Mouse (Mus musculus) v-Abl transformed pro-B cells (cell line): Measurements from ENCODE around the gene Pde4a.

Source experiments
- in situ Hi-C, 2 experiments: fragments of 400-800 bp; cut with MboI; formaldehyde crosslinking; loops; one replicate each; pipeline ENCODE4 v1.15.1; 2025; ENCODE audit not compliant: unreplicated experiment in 2 of 2

Gene Pde4a

GRCm38 (mm10) chr9:21165041-21165951 lies at the start of gene Pde4a:
Gene Pde4a (plus strand): TSS chr9:21165714.
- in situ Hi-C loops: loop anchor here in 1 of 2 experiments (25.0 kb wide), 1 partner anchor 147 kb away; the partner anchor contains the start of genes Ap1m2 and Slc44a2

GRCm38 (mm10) chr9:21117073-21117472 lies 48.4 kb upstream of the Pde4a start:
- in situ Hi-C loops: no loop called here

DNA sequence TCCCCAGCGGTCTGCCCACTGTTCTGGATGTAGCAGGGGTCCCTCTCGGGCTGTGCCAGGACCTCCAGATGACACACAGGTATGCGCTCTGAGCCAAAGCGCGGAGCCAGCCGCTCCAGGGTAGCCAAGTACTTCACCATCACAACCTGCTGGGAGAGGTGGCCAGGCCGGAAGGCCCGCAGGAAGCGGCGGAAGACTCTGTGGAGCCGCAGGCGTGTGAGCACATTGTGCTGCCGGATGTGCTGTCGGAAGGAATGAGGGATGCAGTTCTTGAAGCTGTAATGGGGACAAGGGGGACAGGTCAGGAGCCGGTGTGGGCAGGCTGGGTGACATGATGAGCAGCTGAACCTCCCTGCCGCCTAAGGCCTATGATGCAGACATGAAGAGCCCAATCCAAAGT lies 44.0 kb upstream of the Pde4a start:
- in situ Hi-C loops: no loop called here

- in situ Hi-C loops: loop anchor here (5.0 to 25.0 kb wide), 3 partner anchors 33 to 488 kb away; partner anchors contain the start of genes Olfm2 (in 2 of the 2), Fbxl12 (in 1 of the 2), Gm38431 (in 1 of the 2) and Raver1 (in 1 of the 2)
Observed at GRCm38 (mm10) chr9:21124837-21125236, 40.7 kb upstream of the Pde4a start.

GRCm38 (mm10) chr9:21125502-21126258 lies 39.8 kb upstream of the Pde4a start:
- in situ Hi-C loops: loop anchor here (5.0 to 25.0 kb wide), 3 partner anchors 33 to 488 kb away; partner anchors contain the start of genes Olfm2 (in 2 of the 2), Fbxl12 (in 1 of the 2), Gm38431 (in 1 of the 2) and Raver1 (in 1 of the 2)

DNA sequence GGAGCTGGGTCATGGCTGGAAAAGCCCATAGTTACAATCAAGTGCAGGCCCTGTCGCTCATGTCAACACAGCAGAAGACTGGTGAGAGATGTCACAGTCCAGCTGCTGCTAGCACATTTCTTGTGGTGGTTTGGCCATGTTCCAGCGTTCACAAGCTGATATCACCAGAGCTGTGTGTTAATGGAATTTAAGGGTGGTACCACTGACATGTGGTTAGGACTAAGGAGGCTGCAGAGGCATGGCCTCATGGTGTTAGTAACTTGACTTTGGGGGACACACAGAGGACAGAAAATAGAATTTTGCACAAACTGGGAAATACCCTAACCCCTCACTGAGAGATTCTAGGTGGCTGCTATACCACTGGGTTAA lies 39.3 kb upstream of the Pde4a start:
- in situ Hi-C loops: loop anchor here (5.0 to 25.0 kb wide), 3 partner anchors 34 to 489 kb away; partner anchors contain the start of genes Olfm2 (in 2 of the 2), Fbxl12 (in 1 of the 2), Gm38431 (in 1 of the 2) and Raver1 (in 1 of the 2)

GRCm38 (mm10) chr9:21131059-21131956 lies 34.2 kb upstream of the Pde4a start, which contains the start of gene Tyk2:
Gene Tyk2 (minus strand): TSS chr9:21131243.
- in situ Hi-C loops: loop anchor here (5.0 to 25.0 kb wide), 4 partner anchors 104 to 494 kb away; partner anchors contain the start of genes Olfm2 (in 2 of the 2), Fbxl12 (in 1 of the 2), Icam4 (in 1 of the 2) and Ubl5 (in 1 of the 2)

GRCm38 (mm10) chr9:21132102-21132775 lies 33.3 kb upstream of the Pde4a start:
- in situ Hi-C loops: loop anchor here (5.0 to 25.0 kb wide), 4 partner anchors 105 to 495 kb away; partner anchors contain the start of genes Olfm2 (in 2 of the 2), Fbxl12 (in 1 of the 2), Icam4 (in 1 of the 2) and Ubl5 (in 1 of the 2)

DNA sequence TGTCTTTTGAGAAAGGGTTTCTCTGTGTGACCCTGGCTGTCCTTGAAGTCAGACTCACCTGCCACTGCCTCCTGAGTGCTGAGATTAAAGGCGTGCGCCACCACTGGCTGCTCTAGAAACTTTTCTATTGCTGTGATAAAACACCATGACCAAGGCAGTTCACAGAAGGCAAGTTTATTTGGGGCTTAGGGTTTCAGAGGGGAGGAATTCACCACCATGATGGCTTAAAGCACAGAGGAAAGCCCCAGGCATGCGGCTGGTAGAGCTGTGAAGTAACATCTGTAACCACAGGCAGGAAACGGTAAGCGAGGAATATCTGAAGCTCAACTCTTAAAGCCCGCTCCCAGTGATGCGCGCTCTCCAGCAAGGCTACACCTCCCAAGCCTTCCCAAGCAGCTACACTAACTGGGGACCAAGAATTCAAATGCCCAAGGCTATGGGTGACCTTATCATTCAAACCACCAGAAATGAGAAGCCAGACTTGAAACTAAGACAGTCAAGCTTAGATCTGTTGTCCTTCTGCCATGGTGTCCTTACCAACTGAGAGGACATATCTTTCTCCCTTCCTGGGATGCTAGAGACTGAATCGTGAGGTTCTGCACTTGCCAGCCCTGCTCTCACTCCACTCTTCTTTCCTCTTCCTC lies 32.3 kb upstream of the Pde4a start:
- in situ Hi-C loops: loop anchor here (5.0 to 25.0 kb wide), 4 partner anchors 106 to 496 kb away; partner anchors contain the start of genes Olfm2 (in 2 of the 2), Fbxl12 (in 1 of the 2), Icam4 (in 1 of the 2) and Ubl5 (in 1 of the 2)

DNA sequence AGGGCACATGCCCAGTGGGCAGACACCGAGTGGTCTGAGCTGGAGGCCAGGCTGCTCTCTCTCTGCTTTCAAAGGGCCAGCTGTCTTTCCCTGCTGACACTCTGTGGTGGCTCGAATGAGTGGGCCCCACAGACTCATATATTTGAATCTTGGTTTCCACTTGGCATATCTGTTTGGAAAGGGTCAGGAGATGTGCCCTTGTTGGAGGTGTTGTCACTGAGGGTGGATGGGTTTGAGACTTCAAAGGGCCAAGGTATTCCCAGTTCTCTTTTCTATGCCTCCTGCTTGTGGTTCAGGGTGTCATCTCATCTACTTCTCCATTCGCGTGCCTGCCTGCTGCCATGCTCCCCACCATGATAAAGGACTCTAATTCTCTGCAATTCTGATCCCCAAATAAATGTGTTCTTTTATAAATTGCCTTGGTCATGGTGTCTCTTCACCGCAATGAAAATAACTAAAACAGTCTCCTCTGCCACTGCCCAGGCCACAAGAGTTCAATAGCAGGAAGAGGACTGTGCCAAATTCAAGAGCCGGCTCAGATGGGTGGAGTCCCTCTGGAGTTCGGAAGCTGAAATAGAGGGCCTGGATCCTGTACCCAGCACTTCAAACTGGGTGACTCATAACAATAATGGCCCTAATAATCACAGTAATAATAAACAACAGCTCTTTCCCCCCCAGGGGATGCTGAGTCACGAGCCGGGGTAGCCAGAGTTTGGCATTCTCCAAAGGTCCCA lies 30.8 kb upstream of the Pde4a start:
- in situ Hi-C loops: loop anchor here (5.0 to 25.0 kb wide), 4 partner anchors 107 to 497 kb away; partner anchors contain the start of genes Olfm2 (in 2 of the 2), Fbxl12 (in 1 of the 2), Icam4 (in 1 of the 2) and Ubl5 (in 1 of the 2)

GRCm38 (mm10) chr9:21135329-21135890 lies 30.1 kb upstream of the Pde4a start:
- in situ Hi-C loops: loop anchor here (25.0 kb wide), 2 partner anchors 398 to 498 kb away; partner anchors contain the start of genes Olfm2 (in 2 of the 2), Fbxl12 (in 1 of the 2) and Ubl5 (in 1 of the 2)

GRCm38 (mm10) chr9:21135941-21136381 lies 29.6 kb upstream of the Pde4a start:
- in situ Hi-C loops: loop anchor here (25.0 kb wide), 2 partner anchors 399 to 499 kb away; partner anchors contain the start of genes Olfm2 (in 2 of the 2), Fbxl12 (in 1 of the 2) and Ubl5 (in 1 of the 2)

DNA sequence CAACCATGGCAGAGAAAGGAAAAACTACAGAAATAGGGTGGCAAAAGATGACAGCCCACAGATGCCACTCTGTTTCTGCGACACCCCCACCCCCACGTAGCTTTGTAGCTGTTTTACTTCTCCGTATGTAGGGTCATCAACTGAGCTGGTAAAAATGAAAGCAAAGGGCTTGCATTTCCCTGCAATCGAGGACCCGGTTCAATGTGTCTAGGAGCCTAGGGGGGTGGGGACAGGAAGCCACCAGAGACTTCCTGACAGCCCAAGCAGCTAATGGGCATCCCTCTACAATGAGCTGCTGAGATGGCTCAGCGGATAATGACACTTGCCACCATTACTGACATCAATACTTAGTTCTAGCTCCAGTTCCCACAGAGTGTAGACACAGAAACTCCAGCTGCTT lies 29.1 kb upstream of the Pde4a start:
- in situ Hi-C loops: loop anchor here (25.0 kb wide), 2 partner anchors 399 to 499 kb away; partner anchors contain the start of genes Olfm2 (in 2 of the 2), Fbxl12 (in 1 of the 2) and Ubl5 (in 1 of the 2)

DNA sequence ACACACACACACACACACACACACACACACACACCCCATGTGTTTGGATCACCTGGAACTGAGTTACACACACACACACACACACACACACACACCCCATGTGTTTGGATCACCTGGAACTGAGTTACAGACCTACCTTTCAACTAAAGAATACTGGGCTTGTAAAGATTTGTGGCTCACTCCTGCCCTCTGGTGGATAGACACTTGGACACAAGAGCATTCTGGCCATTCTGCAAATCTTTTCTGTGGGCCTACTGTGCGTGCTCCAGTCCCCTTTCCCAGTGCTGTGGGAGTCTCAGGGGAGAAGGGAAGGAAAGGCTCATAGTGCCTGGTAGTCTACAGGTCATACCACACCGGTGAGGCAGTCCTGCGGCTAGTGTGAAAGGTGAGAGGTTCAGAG lies 28.3 kb upstream of the Pde4a start:
- in situ Hi-C loops: loop anchor here (25.0 kb wide), 2 partner anchors 400 to 500 kb away; partner anchors contain the start of genes Olfm2 (in 2 of the 2), Fbxl12 (in 1 of the 2) and Ubl5 (in 1 of the 2)

DNA sequence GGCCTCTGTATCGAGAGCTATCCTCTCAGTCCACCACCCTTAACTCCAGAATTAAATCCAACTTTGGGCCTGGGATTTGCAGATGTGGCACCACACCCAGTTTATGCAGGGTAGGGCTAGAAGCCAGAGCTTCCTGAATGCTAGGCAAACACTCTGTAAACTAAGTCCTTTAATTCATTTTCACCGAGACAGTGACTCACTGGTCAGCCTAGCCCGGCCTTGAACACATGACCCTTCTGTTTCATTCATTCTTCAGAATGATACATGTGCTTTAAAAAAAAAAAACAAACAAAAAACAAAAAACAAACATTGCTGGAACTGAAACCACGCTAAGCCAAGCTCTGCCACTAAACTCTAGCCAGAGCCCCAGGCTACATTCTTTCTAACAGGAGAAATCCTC lies 27.1 kb upstream of the Pde4a start:
- in situ Hi-C loops: loop anchor here (25.0 kb wide), 2 partner anchors 401 to 501 kb away; partner anchors contain the start of genes Olfm2 (in 2 of the 2), Fbxl12 (in 1 of the 2) and Ubl5 (in 1 of the 2)

GRCm38 (mm10) chr9:21141922-21142321 lies 23.6 kb upstream of the Pde4a start:
- in situ Hi-C loops: loop anchor here (5.0 to 25.0 kb wide), 5 partner anchors 115 to 505 kb away; partner anchors contain the start of genes Olfm2 (in 2 of the 2), Fbxl12 (in 1 of the 2), Icam4 (in 1 of the 2) and Mrpl4 (in 1 of the 2)
